Comparison of ENCODE assay signal across 13 mouse cellular contexts in the genomic region with DNA sequence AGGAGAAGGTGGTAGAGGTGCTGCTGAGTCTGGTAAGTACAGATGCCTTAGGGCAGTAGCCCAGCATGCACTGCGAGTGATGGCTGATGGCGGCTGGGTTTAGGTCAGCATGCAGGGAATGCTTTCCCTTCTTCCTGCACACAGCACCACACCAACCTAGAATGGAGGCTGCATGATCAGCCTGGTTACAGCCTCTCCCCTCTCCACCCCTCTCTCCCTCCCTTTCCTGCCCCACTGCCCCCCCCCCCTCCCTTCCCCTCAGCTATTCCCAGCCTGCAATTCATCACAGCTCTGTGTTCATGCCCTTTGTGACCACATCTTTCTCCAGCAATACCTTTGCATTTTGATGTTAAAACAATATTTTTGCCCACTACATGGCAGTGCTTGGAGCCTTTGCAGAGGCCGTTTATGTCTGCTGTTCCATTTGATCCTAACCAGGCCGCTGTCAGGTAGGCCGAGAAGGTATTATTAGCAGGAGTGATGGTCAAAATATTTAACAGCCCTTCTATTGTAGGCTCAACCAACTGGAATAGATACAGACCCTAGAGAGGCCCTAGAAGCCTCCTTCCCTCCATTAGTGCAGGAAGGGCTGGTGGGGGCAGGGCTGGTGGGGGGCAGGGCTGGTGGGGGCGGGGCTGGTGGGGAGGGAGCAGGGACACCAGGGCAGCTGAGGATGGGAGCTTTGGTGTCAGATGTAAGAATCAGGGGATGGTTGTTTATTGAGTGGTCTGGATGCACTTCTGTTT. TPM values are rescaled to one million over a fixed set of nuclear protein-coding genes. Genes with fewer than 3 reads are reported as not detected.
A peak's percentile ranks its signal among the peaks of the same experiment; 100 is the strongest.
DNase-seq lines count a peak whose midpoint lies in the region; ATAC-seq lines count a peak whose summit lies in the region.
"Had no signal": no experiment of that assay in that cellular context is flagged by ENCODE, and none has a peak within 500 bp of the region (broad histone marks: within the 10 kb centered on the region; RNA-seq: fewer than 3 reads in every experiment).

No protein-coding gene starts in this region.

- H3K9ac ChIP-seq in heart, embryonic 13.5 days = no peak overlapping the region
- no peak overlapping the region for H3K9ac ChIP-seq in neural tube, embryonic 12.5 days
- no peak overlapping the region for H3K9ac ChIP-seq in intestine, embryonic 16.5 days (ENCODE audit: low read depth, low read length)
- H3K9ac ChIP-seq: liver, embryonic 15.5 days had no signal

- H3K27ac ChIP-seq in heart, embryonic 13.5 days (replicated peaks) = peak overlapping the region; percentile 42
- 0 out of 2 replicates have a peak overlapping the region, but pooled peaks have one; percentile 29 for H3K27ac ChIP-seq in neural tube, embryonic 12.5 days
- peak overlapping the region; percentile 56; the same call in 1 of the 2 replicates for H3K27ac ChIP-seq in intestine, embryonic 16.5 days (ENCODE audit: low read length)
- H3K27ac ChIP-seq: liver, embryonic 15.5 days had no signal

- H3K4me3 ChIP-seq in heart, embryonic 13.5 days = no peak overlapping the region
- H3K4me3 ChIP-seq in neural tube, embryonic 12.5 days = no peak overlapping the region
- no peak overlapping the region for H3K4me3 ChIP-seq in intestine, embryonic 16.5 days (ENCODE audit: low read length)
- H3K4me3 ChIP-seq: liver, embryonic 15.5 days had no signal

- no peak for DNase-seq in heart, adult 11 months
- DNase-seq in neural tube, embryonic 10.5 days (ENCODE audit: extremely low spot score, low spot score) = no peak
- DNase-seq in yolk sac, embryonic 10.5 days (ENCODE audit: low spot score) = peak; percentile 23
- no peak for DNase-seq in layer of hippocampus, adult 11-12 months (ENCODE audit: low spot score)
- DNase-seq in adrenal gland, postnatal 4 days (ENCODE audit: low spot score in 2 of 2) = no peak
- DNase-seq: cerebellum, postnatal 14 days; heart, postnatal 10 days; kidney, postnatal 10 days; lung, postnatal 4 days had no signal

- H3K4me1 ChIP-seq in heart, embryonic 13.5 days = peaks cover 33% of the 10 kb centered on the region
- H3K4me1 ChIP-seq in neural tube, embryonic 12.5 days = peaks cover 15% of the 10 kb centered on the region
- H3K4me1 ChIP-seq in intestine, embryonic 16.5 days (ENCODE audit: control insufficient read depth, insufficient read depth, low read length) = peaks cover 11% of the 10 kb centered on the region
- H3K4me1 ChIP-seq: liver, embryonic 15.5 days had no signal

- 0 out of 2 replicates have a peak, but pooled peaks cover 4% of the 10 kb centered on the region for H3K27me3 ChIP-seq in heart, embryonic 13.5 days (replicated peaks)
- H3K27me3 ChIP-seq in neural tube, embryonic 12.5 days (replicated peaks) = no peaks in the 10 kb centered on the region
- no peaks in the 10 kb centered on the region for H3K27me3 ChIP-seq in intestine, embryonic 16.5 days (replicated peaks; ENCODE audit: control insufficient read depth, insufficient read depth, low read length)

- no peaks in the 10 kb centered on the region for H3K36me3 ChIP-seq in heart, embryonic 13.5 days
- H3K36me3 ChIP-seq in neural tube, embryonic 12.5 days = no peaks in the 10 kb centered on the region
- H3K36me3 ChIP-seq in intestine, embryonic 16.5 days (ENCODE audit: control insufficient read depth, insufficient read depth, low read length) = no peaks in the 10 kb centered on the region
- H3K36me3 ChIP-seq: liver, embryonic 15.5 days had no signal

- no peak overlapping the region for H3K4me2 ChIP-seq in heart, embryonic 13.5 days
- no peak overlapping the region for H3K4me2 ChIP-seq in neural tube, embryonic 12.5 days (replicated peaks)
- no peak overlapping the region for H3K4me2 ChIP-seq in intestine, embryonic 16.5 days (ENCODE audit: low read depth, low read length)
- H3K4me2 ChIP-seq: liver, embryonic 15.5 days had no signal

- 39% methylated on average over 6 of the region's 6 CpGs for WGBS in heart, embryonic 13.5 days
- 41% methylated on average over 6 of the region's 6 CpGs for WGBS in neural tube, embryonic 12.5 days
- WGBS in intestine, embryonic 16.5 days = 39% methylated on average over 6 of the region's 6 CpGs

- H3K9me3 ChIP-seq in heart, embryonic 13.5 days = no peaks in the 10 kb centered on the region
- H3K9me3 ChIP-seq in neural tube, embryonic 12.5 days = no peaks in the 10 kb centered on the region
- no peaks in the 10 kb centered on the region for H3K9me3 ChIP-seq in intestine, embryonic 16.5 days (ENCODE audit: control insufficient read depth, low read length)
- H3K9me3 ChIP-seq: liver, embryonic 15.5 days had no signal

- ATAC-seq in heart, embryonic 13.5 days (ENCODE audit: extremely low read depth, insufficient number of reproducible peaks, low FRiP score, low TSS enrichment) = no peak
- peak; percentile 60 for ATAC-seq in neural tube, embryonic 12.5 days (ENCODE audit: low FRiP score, low read depth)
- peak; percentile 62 for ATAC-seq in intestine, embryonic 16.5 days

RNA-seq across cellular contexts. Expression of gene Vps8, which starts 17.5 kb away (rescaled TPM):
- polyA plus RNA-seq in heart, embryonic 13.5 days (2015; fragmentation: Nextera tagmentation; extraction: Ambion mirVana) = 18.9 and 21.1 TPM in 2 replicates
- 30.3 and 30.9 TPM in 2 replicates for polyA plus RNA-seq in neural tube, embryonic 12.5 days (2016; fragmentation: Nextera tagmentation; extraction: Ambion mirVana)
- polyA plus RNA-seq in intestine, embryonic 16.5 days (2015; fragmentation: Nextera tagmentation; extraction: Ambion mirVana) = 16.6 and 18.2 TPM in 2 replicates
- 10 to 100 TPM; 24.5 to 26.1 TPM for total RNA-seq in adrenal gland, postnatal 4 days (2021)
